Mouse (Mus musculus) neural tube, embryonic 13.5 days (tissue): ENCODE measurements around the gene Ttc24. TPM values are rescaled to one million over a fixed set of nuclear protein-coding genes. Genes with fewer than 3 reads are reported as not detected.

Source experiments
- ATAC-seq: fragments of 200-750 bp; cut with Nextera tagmentation; 2 replicates; pipeline ENCODE4 v1.8.0; 2017; ENCODE audit warnings: low read depth, mild to moderate bottlenecking, moderate TSS enrichment, moderate library complexity
- H3K27ac ChIP-seq: fragments of 300-500 bp; sonication (generic); replicated peaks from 2 replicates; pipeline ENCODE4 v1.5.1; 2015; ENCODE audit warnings: moderate library complexity, mild to moderate bottlenecking, inconsistent platforms
- H3K27me3 ChIP-seq: fragments of 300-500 bp; sonication (generic); 2 replicates; pipeline ENCODE4 v1.6.1; 2015; ENCODE audit warnings: mild to moderate bottlenecking, inconsistent platforms
- H3K36me3 ChIP-seq: fragments of 300-500 bp; sonication (generic); 2 replicates; pipeline ENCODE4 v1.6.1; 2015; ENCODE audit warnings: mild to moderate bottlenecking, inconsistent platforms
- H3K4me1 ChIP-seq: fragments of 300-500 bp; sonication (generic); replicated peaks from 2 replicates; pipeline ENCODE4 v1.6.1; 2015; ENCODE audit warnings: inconsistent platforms
- H3K4me2 ChIP-seq: fragments of 300-500 bp; sonication (generic); 2 replicates; pipeline ENCODE4 v1.6.1; 2015; ENCODE audit warnings: inconsistent platforms, mild to moderate bottlenecking, moderate library complexity
- H3K4me3 ChIP-seq: fragments of 300-500 bp; sonication (generic); 2 replicates; pipeline ENCODE4 v1.5.1; 2015; ENCODE audit warnings: mild to moderate bottlenecking, inconsistent platforms
- H3K9ac ChIP-seq: fragments of 300-500 bp; sonication (generic); 2 replicates; pipeline ENCODE4 v1.6.1; 2015; ENCODE audit warnings: moderate library complexity, mild to moderate bottlenecking, inconsistent platforms
- H3K9me3 ChIP-seq: fragments of 300-500 bp; sonication (generic); 2 replicates; pipeline ENCODE4 v1.6.1; 2016; ENCODE audit warnings: inconsistent platforms
- WGBS: fragments of 180-500 bp; shearing (Covaris S2); methylation state at CpG from one replicate; pipeline ENCODE4 v1.1.7; 2015; 5-methylcytosine and 5-hydroxymethylcytosine counted together
- polyA plus RNA-seq: library from polyadenylated mRNA; unstranded; fragments of >200 nt; fragmentation: Nextera tagmentation; extraction: Ambion mirVana; gene quantifications from 2 replicates; pipeline ENCODE4 v1.2.1, GENCODE M21; 2015

Gene Ttc24
- not detected in 2 replicates for polyA plus RNA-seq

GRCm38 (mm10) chr3:88078204-88078603 lies at the start of gene Ttc24:
TSS of gene Ttc24 (minus strand) at chr3:88078304.
- H3K4me2 ChIP-seq: no peak within 1 kb of the TSS
- ATAC-seq: no peak
- no peaks in the 10 kb centered on the region for H3K36me3 ChIP-seq
- peaks cover 17% of the 10 kb centered on the region for H3K4me1 ChIP-seq
- WGBS: 85% methylated on average over 4 of the region's 4 CpGs
- H3K27ac ChIP-seq: no peak within 1 kb of the TSS
- no peaks in the 10 kb centered on the region for H3K27me3 ChIP-seq
- no peaks in the 10 kb centered on the region for H3K9me3 ChIP-seq
- no peak within 1 kb of the TSS for H3K9ac ChIP-seq
- H3K4me3 ChIP-seq: no peak within 1 kb of the TSS

- Histone ChIP-seq H3K4me1 (no peaks in the 10 kb centered on the region), H3K4me3 (no peak overlapping the region), H3K27me3 (no peaks in the 10 kb centered on the region), H3K9me3 (no peaks in the 10 kb centered on the region), H3K4me2 (no peak overlapping the region), H3K27ac (no peak overlapping the region), H3K36me3 (no peaks in the 10 kb centered on the region), H3K9ac (no peak overlapping the region)
- no peak for ATAC-seq
- 73% methylated on average over 3 of the region's 3 CpGs for WGBS
Observed at GRCm38 (mm10) chr3:88127636-88128035, 49.5 kb upstream of the Ttc24 start.

- Histone ChIP-seq H3K4me2 (no peak overlapping the region), H3K27me3 (no peaks in the 10 kb centered on the region), H3K4me1 (no peaks in the 10 kb centered on the region), H3K9ac (no peak overlapping the region), H3K9me3 (no peaks in the 10 kb centered on the region), H3K27ac (no peak overlapping the region), H3K36me3 (no peaks in the 10 kb centered on the region), H3K4me3 (no peak overlapping the region)
- 82% methylated on average over 7 of the region's 7 CpGs for WGBS
- no peak for ATAC-seq
Observed at GRCm38 (mm10) chr3:88126181-88126580, 48.1 kb upstream of the Ttc24 start.

GRCm38 (mm10) chr3:88125195-88125594 lies 47.1 kb upstream of the Ttc24 start:
- H3K27ac ChIP-seq: no peak overlapping the region
- no peaks in the 10 kb centered on the region for H3K27me3 ChIP-seq
- no peak overlapping the region for H3K9ac ChIP-seq
- H3K4me3 ChIP-seq: no peak overlapping the region
- 83% methylated on average over 4 of the region's 4 CpGs for WGBS
- H3K36me3 ChIP-seq: no peaks in the 10 kb centered on the region
- no peaks in the 10 kb centered on the region for H3K9me3 ChIP-seq
- H3K4me2 ChIP-seq: no peak overlapping the region
- H3K4me1 ChIP-seq: no peaks in the 10 kb centered on the region
- no peak for ATAC-seq

- Histone ChIP-seq H3K27ac (no peak overlapping the region), H3K27me3 (no peaks in the 10 kb centered on the region), H3K4me3 (no peak overlapping the region), H3K4me2 (no peak overlapping the region), H3K36me3 (0 out of 2 replicates have a peak, but pooled peaks cover 2% of the 10 kb centered on the region), H3K9me3 (no peaks in the 10 kb centered on the region), H3K9ac (no peak overlapping the region), H3K4me1 (no peaks in the 10 kb centered on the region)
- no peak for ATAC-seq
- 77% methylated on average over 14 of the region's 14 CpGs for WGBS
Observed at GRCm38 (mm10) chr3:88121164-88122131, 43.3 kb upstream of the Ttc24 start.

GRCm38 (mm10) chr3:88120117-88120651 lies 42.1 kb upstream of the Ttc24 start:
- H3K9me3 ChIP-seq: no peaks in the 10 kb centered on the region
- H3K4me1 ChIP-seq: no peaks in the 10 kb centered on the region
- H3K4me3 ChIP-seq: no peak overlapping the region
- no peak overlapping the region for H3K27ac ChIP-seq
- WGBS: 91% methylated on average over 19 of the region's 19 CpGs
- H3K9ac ChIP-seq: no peak overlapping the region
- no peak for ATAC-seq
- 0 out of 2 replicates have a peak, but pooled peaks cover 5% of the 10 kb centered on the region for H3K36me3 ChIP-seq
- H3K27me3 ChIP-seq: no peaks in the 10 kb centered on the region
- no peak overlapping the region for H3K4me2 ChIP-seq

GRCm38 (mm10) chr3:88114396-88114795 lies 36.3 kb upstream of the Ttc24 start:
- ATAC-seq: no peak
- no peaks in the 10 kb centered on the region for H3K27me3 ChIP-seq
- peaks cover 10% of the 10 kb centered on the region; the same call in 1 of the 2 replicates for H3K36me3 ChIP-seq
- no peaks in the 10 kb centered on the region for H3K4me1 ChIP-seq
- H3K9ac ChIP-seq: no peak overlapping the region
- no peak overlapping the region for H3K27ac ChIP-seq
- H3K9me3 ChIP-seq: no peaks in the 10 kb centered on the region
- H3K4me3 ChIP-seq: no peak overlapping the region
- WGBS: 93% methylated on average over 12 of the region's 12 CpGs
- H3K4me2 ChIP-seq: no peak overlapping the region

GRCm38 (mm10) chr3:88109126-88109525 lies 31.0 kb upstream of the Ttc24 start:
- H3K27me3 ChIP-seq: no peaks in the 10 kb centered on the region
- no peaks in the 10 kb centered on the region for H3K4me1 ChIP-seq
- WGBS: 95% methylated on average over 6 of the region's 6 CpGs
- H3K4me3 ChIP-seq: no peak overlapping the region
- H3K27ac ChIP-seq: no peak overlapping the region
- H3K36me3 ChIP-seq: peaks cover 19% of the 10 kb centered on the region; the same call in 1 of the 2 replicates
- no peak overlapping the region for H3K4me2 ChIP-seq
- ATAC-seq: no peak
- H3K9me3 ChIP-seq: no peaks in the 10 kb centered on the region
- H3K9ac ChIP-seq: no peak overlapping the region

- no peaks in the 10 kb centered on the region for H3K27me3 ChIP-seq
- no peak overlapping the region for H3K27ac ChIP-seq
- H3K36me3 ChIP-seq: peaks cover 16% of the 10 kb centered on the region; the same call in 1 of the 2 replicates
- 85% methylated on average over 4 of the region's 4 CpGs for WGBS
- H3K4me3 ChIP-seq: no peak overlapping the region
- ATAC-seq: no peak
- no peak overlapping the region for H3K4me2 ChIP-seq
- H3K4me1 ChIP-seq: no peaks in the 10 kb centered on the region
- H3K9ac ChIP-seq: no peak overlapping the region
- no peaks in the 10 kb centered on the region for H3K9me3 ChIP-seq
Observed at GRCm38 (mm10) chr3:88106126-88106525, 28.0 kb upstream of the Ttc24 start.

GRCm38 (mm10) chr3:88102611-88103010 lies 24.5 kb upstream of the Ttc24 start:
- no peak overlapping the region for H3K4me3 ChIP-seq
- H3K36me3 ChIP-seq: 0 out of 2 replicates have a peak, but pooled peaks cover 5% of the 10 kb centered on the region
- H3K4me2 ChIP-seq: no peak overlapping the region
- H3K9me3 ChIP-seq: no peaks in the 10 kb centered on the region
- no peak overlapping the region for H3K9ac ChIP-seq
- H3K27ac ChIP-seq: no peak overlapping the region
- no peaks in the 10 kb centered on the region for H3K4me1 ChIP-seq
- no peaks in the 10 kb centered on the region for H3K27me3 ChIP-seq
- 76% methylated on average over 6 of the region's 6 CpGs for WGBS
- no peak for ATAC-seq

- H3K27ac ChIP-seq: no peak overlapping the region
- no peak for ATAC-seq
- H3K4me1 ChIP-seq: no peaks in the 10 kb centered on the region
- H3K4me2 ChIP-seq: no peak overlapping the region
- no peak overlapping the region for H3K9ac ChIP-seq
- no peak overlapping the region for H3K4me3 ChIP-seq
- 0 out of 2 replicates have a peak, but pooled peaks cover 5% of the 10 kb centered on the region for H3K36me3 ChIP-seq
- no peaks in the 10 kb centered on the region for H3K9me3 ChIP-seq
- WGBS: 96% methylated on average over 6 of the region's 6 CpGs
- no peaks in the 10 kb centered on the region for H3K27me3 ChIP-seq
Observed at GRCm38 (mm10) chr3:88102196-88102595, 24.1 kb upstream of the Ttc24 start.

GRCm38 (mm10) chr3:88101736-88102135 lies 23.6 kb upstream of the Ttc24 start:
- WGBS: 96% methylated on average over 7 of the region's 7 CpGs
- no peaks in the 10 kb centered on the region for H3K27me3 ChIP-seq
- no peak for ATAC-seq
- no peak overlapping the region for H3K27ac ChIP-seq
- no peak overlapping the region for H3K9ac ChIP-seq
- H3K4me1 ChIP-seq: no peaks in the 10 kb centered on the region
- H3K4me3 ChIP-seq: no peak overlapping the region
- H3K4me2 ChIP-seq: no peak overlapping the region
- H3K36me3 ChIP-seq: 0 out of 2 replicates have a peak, but pooled peaks cover 5% of the 10 kb centered on the region
- H3K9me3 ChIP-seq: no peaks in the 10 kb centered on the region
